Mouse (Mus musculus) ES-Bruce4 (cell line): ENCODE measurements around the gene Cep164. TPM values are rescaled to one million over a fixed set of nuclear protein-coding genes. Genes with fewer than 3 reads are reported as not detected.

Experiments
- H3K27ac ChIP-seq: 2 replicates; pipeline ENCODE4 v1.5.1; 2012; ENCODE audit warnings: low read length, inconsistent platforms; ENCODE audit not compliant: insufficient read depth
- H3K27me3 ChIP-seq: 2 replicates; pipeline ENCODE4 v1.6.1; 2012; ENCODE audit warnings: mild to moderate bottlenecking, low read length, inconsistent platforms; ENCODE audit not compliant: control insufficient read depth, poor library complexity, insufficient read depth, severe bottlenecking
- H3K36me3 ChIP-seq: 2 replicates; pipeline ENCODE4 v1.6.1; 2012; ENCODE audit warnings: inconsistent platforms, mild to moderate bottlenecking, low read length, moderate library complexity; ENCODE audit not compliant: control insufficient read depth, poor library complexity, insufficient read depth, severe bottlenecking
- H3K4me1 ChIP-seq: one replicate; pipeline ENCODE4 v1.8.1; 2011; ENCODE audit warnings: low read length; ENCODE audit not compliant: control insufficient read depth, insufficient read depth
- H3K4me3 ChIP-seq: 2 replicates; pipeline ENCODE4 v1.5.1; 2011; ENCODE audit warnings: low read depth, mild to moderate bottlenecking, low read length
- H3K9ac ChIP-seq: 2 replicates; pipeline ENCODE4 v1.6.1; 2012; ENCODE audit warnings: low read depth, mild to moderate bottlenecking, inconsistent platforms; ENCODE audit not compliant: poor library complexity, severe bottlenecking
- H3K9me3 ChIP-seq: replicated peaks from 2 replicates; pipeline ENCODE4 v1.6.1; 2012; ENCODE audit warnings: mild to moderate bottlenecking, low read length, inconsistent platforms; ENCODE audit not compliant: control insufficient read depth, poor library complexity, insufficient read depth, severe bottlenecking
- CTCF ChIP-seq: IDR thresholded peaks from one replicate; pipeline ENCODE4 v1.8.1; 2011; ENCODE audit warnings: low read depth, low read length
- EP300 ChIP-seq: IDR thresholded peaks from 2 replicates; pipeline ENCODE4 v1.6.1; 2011; ENCODE audit warnings: low read depth, low read length; ENCODE audit not compliant: insufficient read depth
- POLR2A ChIP-seq: IDR thresholded peaks from one replicate; pipeline ENCODE4 v1.8.1; 2011; ENCODE audit warnings: low read length; ENCODE audit not compliant: insufficient read depth
- polyA plus RNA-seq: library from polyadenylated mRNA; stranded (reverse); fragments of >200 nt; gene quantifications from 2 replicates; pipeline ENCODE4 v1.2.4, GENCODE M21; 2011; ENCODE audit warnings: low read depth; ENCODE audit not compliant: missing spikeins, insufficient read depth, insufficient read length

Gene Cep164
- polyA plus RNA-seq, 1 experiment: 33.4 TPM

DNA sequence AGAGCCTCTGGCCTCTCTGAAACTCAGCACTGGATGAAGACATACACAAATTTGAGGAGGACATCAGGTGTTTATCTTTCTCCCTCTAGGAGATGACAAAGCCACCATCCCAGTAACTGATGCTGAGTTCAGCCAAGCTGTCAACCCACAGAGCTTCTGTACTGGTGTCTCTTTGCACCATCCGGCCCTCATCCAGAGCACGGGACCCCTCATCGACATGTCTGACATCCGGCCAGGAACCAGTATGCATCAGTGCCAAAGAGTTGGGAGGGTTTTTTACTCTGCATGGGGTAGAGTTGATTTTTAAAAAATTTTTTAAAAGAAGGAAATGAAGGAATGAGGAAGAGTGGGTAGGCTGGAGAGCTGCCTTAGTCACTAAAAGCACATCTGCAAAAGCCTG, 78.6 kb downstream of the Cep164 start:
- TF ChIP-seq POLR2A (no peak), CTCF (no peak), EP300 (no peak)
- H3K4me1 ChIP-seq: no peaks in the 10 kb centered on the region
- H3K27ac ChIP-seq: no peak overlapping the region
- H3K9me3 ChIP-seq: no peaks in the 10 kb centered on the region
- H3K36me3 ChIP-seq: no peaks in the 10 kb centered on the region
- no peak overlapping the region for H3K4me3 ChIP-seq
- H3K27me3 ChIP-seq: no peaks in the 10 kb centered on the region
- H3K9ac ChIP-seq: no peak overlapping the region

DNA sequence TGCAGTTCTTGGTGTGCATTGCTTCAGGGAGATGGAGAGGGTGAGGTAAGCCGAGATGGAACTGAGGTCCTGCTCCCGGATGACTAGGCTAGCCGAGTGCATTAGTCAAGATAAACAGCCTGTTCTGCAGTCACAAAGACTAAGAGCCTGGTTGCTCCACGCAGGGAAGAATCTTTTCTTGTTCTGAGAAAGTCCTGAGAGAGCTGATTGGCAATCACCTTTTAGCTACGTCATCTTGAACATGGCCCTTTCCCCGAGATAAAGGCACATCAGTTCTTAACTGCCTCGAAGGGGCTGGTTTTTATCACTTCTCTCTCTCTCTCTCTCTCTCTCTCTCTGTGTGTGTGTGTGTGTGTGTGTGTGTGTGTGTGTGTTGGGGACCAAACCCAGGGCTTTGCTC, 83.0 kb downstream of the Cep164 start:
- no peaks in the 10 kb centered on the region for H3K36me3 ChIP-seq
- no peaks in the 10 kb centered on the region for H3K27me3 ChIP-seq
- no peaks in the 10 kb centered on the region for H3K4me1 ChIP-seq
- no peak overlapping the region for H3K27ac ChIP-seq
- TF ChIP-seq POLR2A (no peak), CTCF (no peak), EP300 (no peak)
- no peak overlapping the region for H3K4me3 ChIP-seq
- H3K9ac ChIP-seq: no peak overlapping the region
- no peaks in the 10 kb centered on the region for H3K9me3 ChIP-seq

DNA sequence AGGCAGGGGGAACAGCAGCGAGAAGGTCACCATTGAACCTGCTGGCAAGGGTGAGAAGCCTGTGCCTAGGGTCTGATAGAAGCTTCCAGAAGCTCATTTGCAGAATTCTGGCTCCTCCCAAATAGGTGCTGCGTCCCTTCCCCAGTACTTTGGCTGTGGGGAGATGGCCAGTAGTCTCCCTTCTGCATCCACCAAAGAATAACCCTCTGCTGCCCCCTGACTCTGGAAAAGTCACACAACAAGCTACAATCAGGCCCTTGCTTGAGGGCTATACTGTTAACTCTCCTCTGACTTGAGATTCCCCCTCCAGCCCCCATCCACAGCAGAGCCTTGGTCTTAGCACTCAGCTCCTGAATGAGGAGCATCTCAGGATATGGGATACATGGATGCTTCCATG, 87.9 kb downstream of the Cep164 start:
- Histone ChIP-seq H3K9me3 (no peaks in the 10 kb centered on the region), H3K4me3 (no peak overlapping the region), H3K4me1 (no peaks in the 10 kb centered on the region), H3K36me3 (no peaks in the 10 kb centered on the region), H3K27me3 (no peaks in the 10 kb centered on the region), H3K9ac (no peak overlapping the region), H3K27ac (no peak overlapping the region)
- TF ChIP-seq EP300 (no peak), CTCF (no peak), POLR2A (no peak)

DNA sequence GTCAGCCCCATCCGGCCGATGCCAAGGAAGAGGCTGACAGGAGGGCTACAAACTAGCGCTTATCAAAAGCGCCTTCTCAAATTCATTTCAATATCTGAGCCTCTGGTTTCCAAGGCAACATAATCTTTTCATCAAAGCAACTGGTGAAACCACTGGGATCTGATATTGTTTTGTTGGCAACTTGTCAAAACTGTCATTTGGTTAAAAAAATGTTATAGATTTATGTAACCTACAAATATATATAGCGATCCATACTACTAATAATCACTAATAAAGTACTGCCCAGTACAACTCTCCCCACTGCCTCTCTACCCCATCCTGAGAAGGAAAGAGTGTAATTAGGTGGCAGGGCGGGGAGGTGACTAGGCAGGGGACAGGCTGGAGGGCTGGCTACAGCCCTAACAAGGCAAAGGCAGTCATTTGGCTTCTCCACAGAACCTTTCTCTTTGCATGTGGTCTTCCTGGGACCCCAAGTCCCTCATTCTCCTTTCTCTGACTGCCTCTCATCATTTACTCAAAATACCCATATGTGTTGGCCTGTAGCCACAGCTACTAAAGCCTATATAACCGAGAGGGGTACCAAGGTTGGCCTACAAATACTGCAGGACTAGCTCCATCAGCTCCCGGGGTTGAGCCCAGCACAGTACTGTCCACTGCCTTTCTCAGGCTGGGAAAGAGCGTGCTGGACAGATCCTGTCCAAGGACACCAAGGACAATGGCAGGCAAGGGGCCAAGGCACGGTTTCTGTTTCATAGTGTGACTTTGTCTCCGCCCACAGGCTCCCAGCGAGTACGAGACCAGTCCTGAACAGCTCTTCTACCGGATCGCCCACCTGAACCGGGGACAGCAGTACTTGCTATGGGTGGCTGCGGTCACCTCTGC, 88.5 kb downstream of the Cep164 start:
- Histone ChIP-seq H3K9ac (no peak overlapping the region), H3K9me3 (no peaks in the 10 kb centered on the region), H3K36me3 (no peaks in the 10 kb centered on the region), H3K27me3 (no peaks in the 10 kb centered on the region), H3K4me3 (no peak overlapping the region), H3K4me1 (no peaks in the 10 kb centered on the region), H3K27ac (no peak overlapping the region)
- TF ChIP-seq EP300 (no peak), POLR2A (no peak), CTCF (no peak)

DNA sequence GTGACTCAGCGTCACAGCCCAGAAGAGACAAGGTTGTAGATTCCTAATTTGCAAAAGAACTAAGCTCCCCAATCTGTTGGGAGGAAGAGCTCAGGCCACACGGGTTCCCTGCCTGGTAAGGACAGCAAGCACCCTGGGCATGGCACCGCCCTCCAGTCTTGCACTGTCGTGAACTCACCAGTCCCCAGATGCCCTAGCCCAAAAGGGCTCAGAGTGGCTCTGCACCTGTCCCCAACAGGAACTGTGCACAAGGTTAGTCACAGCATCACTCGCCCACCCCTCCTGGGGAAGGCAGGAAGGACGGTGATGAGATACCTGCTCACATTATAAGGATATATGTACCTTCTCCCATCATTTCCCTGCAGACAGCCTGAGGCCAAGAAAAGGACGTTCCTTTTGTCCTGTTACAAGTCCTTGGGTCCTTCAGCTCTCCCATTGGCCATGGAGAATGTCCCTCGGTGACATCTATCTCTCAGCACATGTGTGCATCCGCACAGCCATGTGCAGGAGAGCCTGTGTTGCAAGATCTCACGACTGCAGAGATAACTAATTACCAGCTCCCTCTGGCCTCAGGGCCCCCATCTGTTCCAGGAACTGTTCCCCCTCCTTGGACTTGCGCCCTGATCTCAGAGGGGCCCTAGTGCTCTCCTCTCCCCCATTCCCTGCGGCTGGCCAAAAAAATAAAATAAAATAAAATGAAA, 89.3 kb downstream of the Cep164 start:
- Histone ChIP-seq H3K9me3 (no peaks in the 10 kb centered on the region), H3K9ac (no peak overlapping the region), H3K4me1 (no peaks in the 10 kb centered on the region), H3K27ac (no peak overlapping the region), H3K27me3 (no peaks in the 10 kb centered on the region), H3K36me3 (no peaks in the 10 kb centered on the region), H3K4me3 (no peak overlapping the region)
- no peak for TF ChIP-seq POLR2A
- no peak for TF ChIP-seq CTCF
- TF ChIP-seq EP300: no peak

DNA sequence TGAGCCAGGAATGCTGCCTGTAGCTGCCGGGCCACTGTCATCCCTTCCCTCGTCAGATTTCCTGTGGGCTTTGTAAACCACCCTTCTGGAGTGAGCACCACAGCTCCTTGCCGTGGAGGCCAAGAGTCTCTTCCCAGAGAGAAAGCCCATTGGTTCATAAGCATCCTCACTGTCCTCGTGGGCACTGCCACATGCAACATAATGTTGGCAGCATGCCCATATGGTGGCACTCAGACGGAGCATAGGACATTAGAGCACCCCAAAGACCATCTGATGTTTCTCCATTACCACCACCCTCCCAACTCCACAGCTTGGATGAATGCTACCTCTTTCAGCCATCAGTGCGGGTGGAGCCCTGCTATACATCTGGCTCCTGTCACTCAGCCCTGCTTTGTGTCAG, 95.2 kb downstream of the Cep164 start:
- H3K9me3 ChIP-seq: no peaks in the 10 kb centered on the region
- no peak overlapping the region for H3K9ac ChIP-seq
- no peaks in the 10 kb centered on the region for H3K36me3 ChIP-seq
- H3K27me3 ChIP-seq: no peaks in the 10 kb centered on the region
- no peak overlapping the region for H3K4me3 ChIP-seq
- H3K27ac ChIP-seq: no peak overlapping the region
- no peaks in the 10 kb centered on the region for H3K4me1 ChIP-seq
- TF ChIP-seq CTCF: no peak
- no peak for TF ChIP-seq EP300
